Mouse (Mus musculus): ENCODE results near the gene Relb. TPM values are rescaled to one million over a fixed set of nuclear protein-coding genes. Genes with fewer than 3 reads are reported as not detected.

Gene Relb
- total and polyA plus RNA-seq, 3 experiments = 44.0 to 59.6 (median 58.1) TPM

- no peak for TF ChIP-seq E2F4 (IDR thresholded peaks at IDR 0.05; ENCODE audit: insufficient replicate concordance, low read depth, low read length)
- TF ChIP-seq IRF4 (IDR thresholded peaks at IDR 0.05; ENCODE audit: low read depth, low read length) = no peak
- TF ChIP-seq JUND (conservative IDR thresholded peaks at IDR 0.05; ENCODE audit: low read depth, low read length) = no peak
- peak; percentile 82 for TF ChIP-seq UBTF (IDR thresholded peaks at IDR 0.05; ENCODE audit: low read depth, low read length)
- no peak for TF ChIP-seq SMC3 (IDR thresholded peaks at IDR 0.05; ENCODE audit: low read depth, low read length)
- no peak for TF ChIP-seq POLR2AphosphoS2 (IDR thresholded peaks at IDR 0.05; ENCODE audit: low read depth, low read length)
- peak; percentile 78 for TF ChIP-seq TBP (conservative IDR thresholded peaks at IDR 0.05; ENCODE audit: low read depth, low read length)
- 0 out of 2 replicates have a peak, but pooled peaks have one; percentile 39 for TF ChIP-seq MXI1 (IDR thresholded peaks at IDR 0.05; ENCODE audit: low read depth, low read length)
- no peak for TF ChIP-seq CHD2 (IDR thresholded peaks at IDR 0.05; ENCODE audit: low read length)
- TF ChIP-seq ETS1 (conservative IDR thresholded peaks at IDR 0.05; ENCODE audit: low read depth, low read length) = no peak
- TF ChIP-seq MAX (IDR thresholded peaks at IDR 0.05; ENCODE audit: low read length) = no peak
- TF ChIP-seq EP300 (IDR thresholded peaks at IDR 0.05; ENCODE audit: low read length) = no peak
- no peak for TF ChIP-seq KAT2A (IDR thresholded peaks at IDR 0.05; ENCODE audit: insufficient replicate concordance, low read length)
- TF ChIP-seq ELF1 (IDR thresholded peaks at IDR 0.05; ENCODE audit: low read depth, low read length) = peak; percentile 90
- TF ChIP-seq POLR2A (IDR thresholded peaks at IDR 0.05; ENCODE audit: low read depth, low read length) = peak; percentile 64
- TF ChIP-seq USF2 (conservative IDR thresholded peaks at IDR 0.05; ENCODE audit: low read depth, low read length) = no peak
- peak; percentile 94 for TF ChIP-seq TCF12 (IDR thresholded peaks at IDR 0.05; ENCODE audit: low read depth, low read length)
- TF ChIP-seq MYC (IDR thresholded peaks at IDR 0.05; ENCODE audit: low read depth, low read length) = no peak
- peak; percentile 35 for TF ChIP-seq SIN3A (IDR thresholded peaks at IDR 0.05; ENCODE audit: low read length)
- TF ChIP-seq MAZ (IDR thresholded peaks at IDR 0.05; ENCODE audit: low read depth, low read length) = peak; percentile 70; the same call in 1 of the 2 replicates
- no peak for TF ChIP-seq GABPA (IDR thresholded peaks at IDR 0.05; ENCODE audit: insufficient replicate concordance, low read depth, low read length)
- TF ChIP-seq ZNF384 (IDR thresholded peaks at IDR 0.05; ENCODE audit: low read depth, low read length) = 0 out of 2 replicates have a peak, but pooled peaks have one; percentile 13
- peak; percentile 63; the same call in 1 of the 2 replicates for TF ChIP-seq ZMIZ1 (IDR thresholded peaks at IDR 0.05; ENCODE audit: low read depth, low read length)
- no peak for TF ChIP-seq PAX5 (IDR thresholded peaks at IDR 0.05; ENCODE audit: low read length)
- TF ChIP-seq ZKSCAN1 (IDR thresholded peaks at IDR 0.05; ENCODE audit: borderline replicate concordance, low read depth, low read length) = no peak
- peak; percentile 58; the same call in 1 of the 2 replicates for TF ChIP-seq CHD1 (IDR thresholded peaks at IDR 0.05; ENCODE audit: low read depth, low read length)
- TF ChIP-seq NELFE (IDR thresholded peaks at IDR 0.05; ENCODE audit: low read depth, low read length) = no peak
- no peak; the same call in 1 of the 2 replicates for TF ChIP-seq MEF2A (IDR thresholded peaks at IDR 0.05; ENCODE audit: borderline replicate concordance, low read depth, low read length)
- no peak; the same call in 1 of the 2 replicates for TF ChIP-seq HCFC1 (IDR thresholded peaks at IDR 0.05; ENCODE audit: low read depth, low read length)
- TF ChIP-seq NRF1 (IDR thresholded peaks at IDR 0.05; ENCODE audit: low read depth, low read length) = 0 out of 2 replicates have a peak, but pooled peaks have one; percentile 39
- TF ChIP-seq MAFK (IDR thresholded peaks at IDR 0.05; ENCODE audit: insufficient replicate concordance, low read length) = no peak
- no peak for TF ChIP-seq RAD21 (IDR thresholded peaks at IDR 0.05; ENCODE audit: low read depth, low read length)
- TF ChIP-seq ZC3H11A (IDR thresholded peaks at IDR 0.05; ENCODE audit: low read depth, low read length) = no peak
- no peak for TF ChIP-seq USF1 (IDR thresholded peaks at IDR 0.05; ENCODE audit: low read depth, low read length)
- Histone ChIP-seq H3K9ac (ENCODE audit: insufficient read depth, low read depth) (peak overlapping the region; percentile 77), H3K36me3 (replicated peaks in 1 of 2; ENCODE audit: control insufficient read depth in 1 of 2, insufficient read depth in 1 of 2, low read length in 1 of 2) (peaks cover 27 to 58% of the 10 kb centered on the region in 2 experiments), H3K4me3 (replicated peaks in 1 of 3; ENCODE audit: low read depth in 2 of 3, low read length in 2 of 3, poor library complexity in 1 of 3) (peak overlapping the region; percentile 59 to 91 (median 73)), H3K27ac (ENCODE audit: insufficient read depth, low read depth) (peak overlapping the region; percentile 96), H3K4me2 (ENCODE audit: insufficient read depth, low read depth, poor library complexity, severe bottlenecking) (no peak overlapping the region; the same call in 1 of the 2 replicates), H3K4me1 (ENCODE audit: control insufficient read depth in 1 of 2, insufficient read depth in 2 of 2) (peaks cover 11 to 45% of the 10 kb centered on the region in 2 experiments), H3K9me3 (replicated peaks; ENCODE audit: low read length) (no peaks in the 10 kb centered on the region), H3K79me2 (replicated peaks; ENCODE audit: control insufficient read depth, extremely low read depth, insufficient read depth, poor library complexity, severe bottlenecking) (peaks cover 5% of the 10 kb centered on the region; the same call in 1 of the 2 replicates), H3K27me3 (replicated peaks) (no peaks in the 10 kb centered on the region)
- DNase-seq (ENCODE audit: extremely low read depth) = peak; percentile 100
- in situ Hi-C loops (cut with MboI; ENCODE audit: low pct_ligation_motif_present, low pct_unique_long_range_greater_than_20kb, low sequenced_read_pairs) (no loop called here), dilution Hi-C loops (cut with MboI; ENCODE audit: extremely low pct_ligation_motif_present, extremely low pct_unique_long_range_greater_than_20kb, low sequenced_read_pairs) (no loop called here)
Observed at GRCm38 (mm10) chr7:19628536-19629360, 490 bp downstream of the Relb start.
